Mouse (Mus musculus) midbrain, embryonic 16.5 days (tissue): ENCODE measurements around the gene S100a4. TPM values are rescaled to one million over a fixed set of nuclear protein-coding genes. Genes with fewer than 3 reads are reported as not detected.

Experiments used
- ATAC-seq: fragments of 200-750 bp; cut with Nextera tagmentation; 2 replicates; pipeline ENCODE4 v1.8.0; 2017; ENCODE audit warnings: moderate TSS enrichment
- H3K27ac ChIP-seq: fragments of 300-500 bp; sonication (generic); 2 replicates; pipeline ENCODE4 v1.5.1; 2014; ENCODE audit warnings: mild to moderate bottlenecking, low read length, mixed read lengths
- H3K27me3 ChIP-seq: fragments of 300-500 bp; sonication (generic); 2 replicates; pipeline ENCODE4 v1.6.1; 2014; ENCODE audit warnings: low read depth, low read length, mixed read lengths; ENCODE audit not compliant: control insufficient read depth, insufficient read depth
- H3K36me3 ChIP-seq: fragments of 300-500 bp; sonication (generic); 2 replicates; pipeline ENCODE4 v1.6.1; 2014; ENCODE audit warnings: mild to moderate bottlenecking, low read length, moderate library complexity, mixed read lengths; ENCODE audit not compliant: control insufficient read depth, insufficient read depth
- H3K4me1 ChIP-seq: fragments of 300-500 bp; sonication (generic); 2 replicates; pipeline ENCODE4 v1.6.1; 2014; ENCODE audit warnings: mild to moderate bottlenecking, low read length, mixed read lengths; ENCODE audit not compliant: control insufficient read depth, insufficient read depth
- H3K4me2 ChIP-seq: fragments of 300-500 bp; sonication (generic); 2 replicates; pipeline ENCODE4 v1.6.1; 2014; ENCODE audit warnings: mild to moderate bottlenecking, low read length, mixed read lengths
- H3K4me3 ChIP-seq: fragments of 300-500 bp; sonication (generic); 2 replicates; pipeline ENCODE4 v1.5.1; 2014; ENCODE audit warnings: low read depth, mild to moderate bottlenecking, low read length, moderate library complexity, mixed read lengths
- H3K9ac ChIP-seq: fragments of 300-500 bp; sonication (generic); 2 replicates; pipeline ENCODE4 v1.6.1; 2014; ENCODE audit warnings: low read depth, low read length, mixed read lengths
- H3K9me3 ChIP-seq: fragments of 300-500 bp; sonication (generic); replicated peaks from 2 replicates; pipeline ENCODE4 v1.6.1; 2014; ENCODE audit warnings: mild to moderate bottlenecking, low read length, mixed read lengths; ENCODE audit not compliant: control insufficient read depth, poor library complexity, severe bottlenecking
- WGBS: fragments of 180-500 bp; shearing (Covaris S2); extraction: QIAGEN DNeasy Blood & Tissue Kit; methylation state at CpG from one replicate; pipeline ENCODE4 v1.1.7; 2014; 5-methylcytosine and 5-hydroxymethylcytosine counted together
- polyA plus RNA-seq: library from polyadenylated mRNA; unstranded; fragments of >200 nt; fragmentation: Nextera tagmentation; extraction: Ambion mirVana; gene quantifications from 2 replicates; pipeline ENCODE4 v1.2.1, GENCODE M21; 2015

The S100a4 gene
- polyA plus RNA-seq, 1 experiment from 2014 or later, result not detected

GRCm38 (mm10) chr3:90613461-90614147, 10.0 kb downstream of the S100a4 start:
- Histone ChIP-seq H3K27me3 (peaks cover 5% of the 10 kb centered on the region; the same call in 1 of the 2 replicates), H3K9me3 (no peaks in the 10 kb centered on the region), H3K36me3 (no peaks in the 10 kb centered on the region), H3K4me1 (peaks cover 3% of the 10 kb centered on the region; the same call in 1 of the 2 replicates), H3K9ac (no peak overlapping the region), H3K4me3 (no peak overlapping the region), H3K4me2 (peak overlapping the region; percentile 68), H3K27ac (no peak overlapping the region)
- WGBS, result 80% methylated on average over 7 of the region's 7 CpGs
- ATAC-seq, result peak; percentile 46; the same call in 1 of the 2 replicates

GRCm38 (mm10) chr3:90614148-90614530, 10.6 kb downstream of the S100a4 start:
- Histone ChIP-seq H3K4me2 (no peak overlapping the region), H3K36me3 (no peaks in the 10 kb centered on the region), H3K4me3 (no peak overlapping the region), H3K27ac (no peak overlapping the region), H3K9ac (no peak overlapping the region), H3K9me3 (no peaks in the 10 kb centered on the region), H3K27me3 (peaks cover 5% of the 10 kb centered on the region; the same call in 1 of the 2 replicates), H3K4me1 (peaks cover 3% of the 10 kb centered on the region; the same call in 1 of the 2 replicates)
- no peak for ATAC-seq
- 88% methylated on average over 6 of the region's 6 CpGs for WGBS

GRCm38 (mm10) chr3:90614611-90615251, 11.2 kb downstream of the S100a4 start:
- Histone ChIP-seq H3K4me1 (peaks cover 3% of the 10 kb centered on the region; the same call in 1 of the 2 replicates), H3K27ac (no peak overlapping the region), H3K4me3 (no peak overlapping the region), H3K9me3 (no peaks in the 10 kb centered on the region), H3K9ac (no peak overlapping the region), H3K27me3 (peaks cover 5% of the 10 kb centered on the region; the same call in 1 of the 2 replicates), H3K4me2 (no peak overlapping the region), H3K36me3 (no peaks in the 10 kb centered on the region)
- 82% methylated on average over 11 of the region's 11 CpGs for WGBS
- ATAC-seq, result no peak

- WGBS, result 16% methylated on average over 7 of the region's 7 CpGs
- ATAC-seq, result 0 out of 2 replicates have a peak, but pooled peaks have one; percentile 43
- H3K9me3 ChIP-seq, result no peaks in the 10 kb centered on the region
Measured at GRCm38 (mm10) chr3:90615415-90615814, 11.8 kb downstream of the S100a4 start.

GRCm38 (mm10) chr3:90615911-90616310, 12.3 kb downstream of the S100a4 start:
- Histone ChIP-seq H3K9me3 (no peaks in the 10 kb centered on the region), H3K27ac (no peak overlapping the region), H3K9ac (no peak overlapping the region), H3K4me1 (peaks cover 3% of the 10 kb centered on the region; the same call in 1 of the 2 replicates), H3K4me2 (no peak overlapping the region), H3K36me3 (no peaks in the 10 kb centered on the region), H3K27me3 (peaks cover 5% of the 10 kb centered on the region; the same call in 1 of the 2 replicates), H3K4me3 (no peak overlapping the region)
- WGBS, result 65% methylated on average over 1 of the region's 1 CpGs
- ATAC-seq, result no peak

More at GRCm38 (mm10) chr3:90615415-90615814, 11.8 kb downstream of the S100a4 start:
- Histone ChIP-seq H3K4me2 (no peak overlapping the region), H3K4me1 (peaks cover 3% of the 10 kb centered on the region; the same call in 1 of the 2 replicates), H3K9ac (no peak overlapping the region), H3K27me3 (peaks cover 5% of the 10 kb centered on the region; the same call in 1 of the 2 replicates), H3K27ac (no peak overlapping the region), H3K4me3 (no peak overlapping the region), H3K36me3 (no peaks in the 10 kb centered on the region)

GRCm38 (mm10) chr3:90617586-90617985, 14.0 kb downstream of the S100a4 start:
- 14% methylated on average over 1 of the region's 1 CpGs for WGBS
- no peak for ATAC-seq

GRCm38 (mm10) chr3:90621552-90621951, 18.0 kb downstream of the S100a4 start:
- 64% methylated on average over 7 of the region's 7 CpGs for WGBS
- no peak overlapping the region for H3K9ac ChIP-seq
- H3K4me1 ChIP-seq, result peaks cover 16% of the 10 kb centered on the region
- H3K4me3 ChIP-seq, result no peak overlapping the region
- H3K27ac ChIP-seq, result no peak overlapping the region
- H3K4me2 ChIP-seq, result no peak overlapping the region
- no peaks in the 10 kb centered on the region for H3K36me3 ChIP-seq
- ATAC-seq, result no peak
- no peaks in the 10 kb centered on the region for H3K27me3 ChIP-seq
- no peaks in the 10 kb centered on the region for H3K9me3 ChIP-seq

More at GRCm38 (mm10) chr3:90617586-90617985, 14.0 kb downstream of the S100a4 start:
- H3K27ac ChIP-seq, result no peak overlapping the region
- no peaks in the 10 kb centered on the region for H3K9me3 ChIP-seq
- H3K36me3 ChIP-seq, result no peaks in the 10 kb centered on the region
- H3K4me2 ChIP-seq, result no peak overlapping the region
- H3K9ac ChIP-seq, result no peak overlapping the region
- peaks cover 3% of the 10 kb centered on the region; the same call in 1 of the 2 replicates for H3K4me1 ChIP-seq
- H3K27me3 ChIP-seq, result peaks cover 5% of the 10 kb centered on the region; the same call in 1 of the 2 replicates
- H3K4me3 ChIP-seq, result no peak overlapping the region

- Histone ChIP-seq H3K27me3 (no peaks in the 10 kb centered on the region), H3K36me3 (no peaks in the 10 kb centered on the region), H3K4me2 (no peak overlapping the region), H3K4me1 (peaks cover 16% of the 10 kb centered on the region), H3K9me3 (no peaks in the 10 kb centered on the region), H3K9ac (no peak overlapping the region), H3K4me3 (no peak overlapping the region), H3K27ac (peak overlapping the region; percentile 54)
- WGBS, result 2% methylated on average over 2 of the region's 2 CpGs
- ATAC-seq, result no peak; the same call in none of the 2 replicates
Measured at GRCm38 (mm10) chr3:90623435-90624071, 20.0 kb downstream of the S100a4 start.
